Mouse (Mus musculus) MN1 (cell line): ENCODE data around the gene Astn2.

Experiments used
- DNase-seq: peaks from one replicate; pipeline ENCODE4 v3.0.0-alpha.2; 2016; ENCODE audit warnings: low spot score

The Astn2 gene

DNA sequence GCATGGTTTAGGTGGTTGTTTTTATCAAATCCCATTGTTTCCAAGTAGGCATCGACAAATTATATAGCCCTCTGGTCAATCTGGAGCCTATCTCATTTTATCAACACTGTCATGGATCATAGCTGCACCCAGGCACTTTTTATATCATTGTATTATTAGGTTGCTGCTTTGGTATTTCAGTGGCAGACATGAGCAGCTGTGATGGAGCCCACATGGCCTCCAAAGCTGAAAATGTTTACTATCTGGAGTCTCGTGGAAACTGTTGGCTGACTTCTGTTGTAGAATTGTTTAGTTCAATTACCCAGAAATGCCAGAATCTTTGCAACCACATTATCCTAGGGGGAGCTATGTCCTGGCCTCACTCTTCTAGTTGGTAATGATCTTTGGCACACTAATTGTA lies 732.1 kb downstream of the Astn2 start:
- no peak for DNase-seq

DNA sequence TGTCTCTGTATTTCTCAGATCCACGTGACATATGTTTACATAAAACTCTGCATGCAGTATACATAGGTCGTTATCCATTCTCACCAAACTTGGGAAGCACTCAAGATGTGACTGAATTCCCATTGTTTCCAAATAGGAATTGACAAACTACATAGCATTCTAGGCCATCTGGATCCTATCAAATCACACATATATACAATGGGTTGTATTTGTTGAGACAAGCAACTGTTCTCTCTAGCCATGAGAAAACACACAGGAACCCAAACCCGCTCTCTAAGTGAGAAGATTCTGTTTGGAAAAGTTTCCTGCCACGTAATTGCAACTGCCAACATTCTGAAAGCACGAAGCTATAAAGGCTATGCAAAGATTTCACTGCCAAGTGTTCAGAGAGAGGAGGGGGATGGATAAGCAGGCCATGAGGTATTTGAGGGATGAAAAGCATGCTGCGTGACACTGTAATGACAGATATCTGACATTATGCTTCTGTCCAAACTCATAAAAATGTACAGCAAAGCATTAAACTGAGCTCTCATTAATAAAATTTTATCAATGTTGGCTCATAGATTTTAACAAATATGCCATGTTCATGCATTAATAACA lies 732.7 kb downstream of the Astn2 start:
- no peak for DNase-seq

DNA sequence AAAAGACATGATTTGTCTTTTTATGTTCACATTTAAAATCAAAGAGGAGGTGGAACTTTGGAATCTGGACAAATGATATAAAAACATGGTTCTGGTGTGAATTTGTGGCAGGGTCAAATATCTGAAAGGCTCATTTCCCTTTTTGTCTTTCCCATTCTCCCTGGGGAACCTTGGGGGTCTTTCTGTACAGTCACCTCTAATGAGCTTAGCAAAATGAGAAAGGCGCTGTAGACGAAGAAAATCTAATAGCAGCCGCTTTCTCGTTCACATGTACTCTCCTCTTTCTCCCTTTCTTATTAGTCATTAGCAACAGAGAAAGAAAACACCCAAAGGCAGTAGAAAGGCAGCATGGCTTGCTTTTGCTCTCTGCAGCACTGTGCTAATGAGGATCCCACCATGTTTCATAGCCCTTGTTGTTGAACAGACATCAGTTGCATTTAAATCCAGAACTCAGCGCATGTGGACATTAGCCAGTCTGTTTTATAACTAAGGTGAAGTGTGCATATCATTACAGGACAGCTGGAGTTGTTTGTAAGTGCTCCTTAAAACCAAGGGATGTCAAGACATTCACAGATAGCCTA lies 737.3 kb downstream of the Astn2 start:
- DNase-seq: no peak

DNA sequence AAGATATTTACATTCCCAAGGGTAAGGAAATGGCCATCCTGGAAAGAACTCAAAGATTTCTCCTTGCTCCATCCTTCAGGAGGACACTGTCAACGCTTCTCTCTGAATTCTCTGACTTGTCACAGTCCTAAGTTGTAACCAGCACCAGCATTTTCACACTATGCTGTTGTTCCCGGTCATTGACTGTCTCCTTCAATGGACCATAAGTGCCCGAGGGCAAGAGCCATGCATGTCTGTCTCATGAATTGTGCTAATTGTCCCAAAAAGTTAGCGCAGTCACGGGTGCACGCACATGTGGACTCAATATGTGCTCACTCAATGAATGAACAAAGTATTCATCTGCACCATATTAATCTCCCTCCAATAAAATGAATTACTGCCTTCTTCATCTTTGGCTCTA lies 741.2 kb downstream of the Astn2 start:
- no peak for DNase-seq

DNA sequence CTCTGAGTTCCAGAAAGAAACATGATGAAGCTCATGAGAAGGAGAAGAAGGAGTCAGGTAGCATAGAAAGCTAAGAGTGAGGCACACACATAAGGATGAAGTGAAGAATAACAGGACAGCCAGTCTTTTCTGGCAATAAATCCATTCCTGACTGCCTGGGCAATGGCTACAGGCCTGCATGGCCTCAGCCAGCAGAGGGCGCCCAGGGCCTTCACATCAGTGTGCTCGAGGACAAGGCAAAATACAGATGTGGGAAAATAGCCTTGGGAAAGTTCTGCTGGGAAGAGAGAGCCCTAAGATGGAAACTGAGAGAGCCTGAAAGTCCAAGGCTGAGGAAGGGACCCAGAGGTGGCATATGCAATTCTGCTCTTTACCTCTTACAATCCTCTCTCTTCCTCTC lies 749.7 kb downstream of the Astn2 start:
- DNase-seq: peak; percentile 80

DNA sequence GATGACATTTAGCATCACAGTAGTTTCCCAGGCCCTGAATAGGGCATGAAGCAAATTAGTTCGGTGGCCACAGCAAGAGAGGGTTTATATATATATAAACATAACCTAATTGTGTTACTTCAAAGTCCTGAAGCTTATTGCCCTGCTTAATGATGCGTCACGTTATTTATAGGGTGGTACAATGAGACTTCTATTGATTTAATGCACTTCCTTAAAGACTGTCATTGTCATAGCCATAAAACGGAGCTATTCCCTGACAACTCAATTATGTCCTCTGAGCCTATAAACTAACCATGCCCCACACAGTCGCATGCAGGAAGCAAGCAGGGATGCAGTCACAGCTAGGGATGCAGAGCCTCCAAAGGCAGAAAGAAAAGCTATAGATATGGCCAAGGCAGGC lies 761.8 kb downstream of the Astn2 start:
- DNase-seq: no peak

DNA sequence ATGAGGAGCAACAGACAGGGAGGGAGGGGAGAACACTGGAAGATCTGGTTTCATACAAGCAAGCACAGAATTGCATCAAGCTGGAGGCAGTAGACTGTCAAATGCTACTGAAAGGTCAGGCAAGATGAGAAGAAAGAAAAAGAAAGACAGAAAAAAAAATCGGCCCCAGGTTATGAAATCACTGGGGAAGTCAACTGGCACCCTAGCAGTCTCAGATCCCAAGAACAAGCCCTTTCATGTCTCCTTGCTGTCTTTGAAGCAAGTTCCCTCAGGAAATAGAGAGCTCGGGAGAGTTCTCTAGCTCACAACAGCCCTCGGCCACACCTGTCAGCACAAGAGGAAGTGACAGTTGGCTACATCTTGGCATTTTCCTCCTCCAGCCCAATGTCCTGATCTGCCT lies 766.2 kb downstream of the Astn2 start:
- no peak for DNase-seq

DNA sequence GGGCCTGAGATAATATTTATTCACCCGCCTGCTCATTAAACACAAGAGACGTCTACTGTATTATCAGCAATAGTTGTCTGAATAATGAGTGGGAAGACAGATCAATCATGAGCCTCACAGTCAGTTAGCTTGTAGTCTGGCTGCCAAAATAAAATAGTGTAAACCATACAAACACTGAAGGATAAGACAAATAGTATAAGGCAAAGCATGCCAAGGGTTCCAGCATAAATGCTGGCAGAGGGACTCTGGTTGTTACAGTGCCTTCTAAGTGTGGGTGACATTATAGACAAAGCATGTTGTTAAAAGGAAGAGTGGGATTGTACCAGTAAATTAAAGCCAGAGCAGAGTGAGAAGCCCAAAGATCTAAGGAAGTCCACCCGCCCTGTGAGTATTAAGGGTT lies 784.3 kb downstream of the Astn2 start:
- no peak for DNase-seq

DNA sequence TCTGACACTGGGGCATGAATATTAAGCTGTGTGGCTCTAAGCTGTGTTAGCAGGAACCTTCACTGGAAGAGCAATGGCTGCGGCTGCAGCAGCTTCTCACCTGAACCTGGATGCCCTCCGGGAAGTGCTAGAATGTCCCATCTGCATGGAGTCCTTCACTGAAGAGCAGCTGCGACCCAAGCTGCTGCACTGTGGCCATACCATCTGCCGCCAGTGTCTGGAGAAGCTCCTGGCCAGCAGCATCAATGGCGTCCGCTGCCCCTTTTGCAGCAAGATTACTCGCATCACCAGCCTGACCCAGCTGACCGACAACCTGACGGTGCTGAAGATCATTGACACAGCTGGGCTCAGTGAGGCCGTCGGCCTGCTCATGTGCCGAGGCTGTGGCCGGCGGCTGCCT lies 791.3 kb downstream of the Astn2 start:
- no peak for DNase-seq

DNA sequence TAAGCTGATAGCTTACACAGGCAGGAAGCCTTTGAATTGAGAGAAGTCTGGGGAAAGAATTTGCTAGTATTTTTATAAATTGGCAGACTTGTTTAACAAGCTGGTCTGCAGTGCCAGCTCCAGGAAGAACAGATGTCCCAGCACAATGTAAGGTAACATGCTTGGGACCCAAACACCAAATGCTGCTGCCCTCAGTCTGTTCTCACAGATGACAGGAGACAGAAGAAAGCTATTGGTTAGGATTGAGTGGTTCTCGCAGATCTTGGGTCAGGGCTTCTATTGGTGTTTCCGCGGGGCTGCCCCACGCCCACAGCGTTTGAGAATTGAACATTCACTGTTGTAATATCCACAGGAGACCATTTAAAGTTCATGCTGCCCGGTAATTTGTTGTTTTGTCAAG lies 793.5 kb downstream of the Astn2 start:
- no peak for DNase-seq

DNA sequence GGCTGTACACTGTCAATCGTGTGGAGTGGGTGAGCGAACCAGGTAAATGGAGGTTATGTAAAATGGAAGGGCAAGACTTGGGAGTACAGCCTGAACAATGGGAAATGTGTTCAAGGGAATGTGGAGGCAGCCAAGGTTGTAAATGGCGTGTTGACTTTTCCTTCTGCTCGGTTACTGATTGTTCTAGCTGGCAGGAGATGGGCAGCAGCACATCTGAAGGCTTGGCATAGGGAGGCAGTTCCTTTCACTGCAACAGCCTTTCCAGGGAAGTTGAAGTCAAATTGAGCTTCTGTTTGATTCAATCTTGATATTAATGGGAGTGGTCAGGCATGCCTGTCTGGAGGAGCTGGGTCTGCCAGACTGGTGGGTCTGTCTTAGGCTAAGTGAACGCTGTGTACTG lies 794.1 kb downstream of the Astn2 start:
- no peak for DNase-seq

DNA sequence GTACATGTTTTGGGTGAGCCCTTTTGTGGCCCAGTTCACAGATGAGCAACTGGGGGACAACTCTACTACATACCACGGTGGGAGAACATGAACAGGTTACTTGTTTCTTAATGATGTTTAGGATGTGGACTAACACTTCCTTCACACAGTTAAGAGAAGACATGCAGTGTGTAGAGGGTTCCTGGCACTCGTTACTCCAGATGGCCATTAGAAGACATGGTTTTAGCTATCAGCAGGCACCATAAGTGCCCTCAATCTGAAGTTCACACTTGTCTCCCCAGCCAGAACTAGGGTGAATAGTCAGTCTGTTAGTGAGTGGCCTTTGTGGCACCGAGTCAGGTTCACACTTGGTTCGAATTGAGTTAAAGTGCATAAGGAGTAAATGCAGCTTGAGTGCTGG lies 796.3 kb downstream of the Astn2 start:
- no peak for DNase-seq

DNA sequence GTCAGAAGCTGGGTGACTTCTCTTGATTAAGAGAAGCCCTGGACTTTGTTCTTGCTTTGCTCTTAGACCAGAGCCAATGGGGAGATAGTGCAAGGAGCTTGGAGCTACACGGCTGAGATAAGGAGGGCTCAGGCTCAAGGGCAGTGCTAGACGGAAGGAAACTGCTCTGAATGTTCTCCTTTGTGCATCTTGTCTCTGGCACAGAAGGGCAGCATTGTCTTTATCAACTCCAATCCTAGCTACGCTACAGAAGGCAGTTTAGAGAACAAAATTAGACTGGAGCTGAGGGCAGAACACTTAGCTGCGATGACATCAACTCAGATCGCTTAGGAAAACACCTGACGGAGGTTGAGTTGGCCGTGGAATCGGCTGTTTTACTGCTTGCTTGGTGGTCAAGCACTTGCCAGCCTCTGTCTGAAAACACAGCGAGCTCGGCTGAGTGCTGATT lies 797.2 kb downstream of the Astn2 start:
- DNase-seq: no peak

DNA sequence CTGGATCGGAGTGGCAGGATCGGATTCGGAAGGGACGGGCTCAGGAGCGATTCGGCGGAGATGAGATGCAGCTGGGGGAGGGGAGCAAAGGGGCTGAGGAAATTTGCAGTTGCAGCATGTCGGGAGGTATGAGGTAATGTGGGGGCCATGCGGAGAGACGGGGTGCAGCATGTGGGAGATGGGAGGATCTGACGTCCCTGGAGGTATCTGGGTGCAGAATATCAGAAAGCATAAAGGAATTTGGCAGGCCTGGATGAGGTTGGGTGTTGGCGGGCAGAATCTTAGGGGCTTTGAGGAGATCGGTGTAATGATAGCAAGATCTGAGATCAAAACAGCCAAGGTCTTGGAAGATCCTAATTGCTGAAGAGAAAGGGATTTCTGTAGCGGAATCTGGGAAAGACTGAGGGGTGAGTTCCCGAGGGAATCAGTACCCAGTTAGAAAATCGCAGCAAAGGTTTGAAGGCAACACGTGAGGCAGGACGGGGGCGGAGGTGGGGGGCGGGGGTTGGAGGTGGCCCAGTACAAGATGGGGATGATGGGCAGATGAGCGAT lies 799.2 kb downstream of the Astn2 start:
- DNase-seq: peak; percentile 32

DNA sequence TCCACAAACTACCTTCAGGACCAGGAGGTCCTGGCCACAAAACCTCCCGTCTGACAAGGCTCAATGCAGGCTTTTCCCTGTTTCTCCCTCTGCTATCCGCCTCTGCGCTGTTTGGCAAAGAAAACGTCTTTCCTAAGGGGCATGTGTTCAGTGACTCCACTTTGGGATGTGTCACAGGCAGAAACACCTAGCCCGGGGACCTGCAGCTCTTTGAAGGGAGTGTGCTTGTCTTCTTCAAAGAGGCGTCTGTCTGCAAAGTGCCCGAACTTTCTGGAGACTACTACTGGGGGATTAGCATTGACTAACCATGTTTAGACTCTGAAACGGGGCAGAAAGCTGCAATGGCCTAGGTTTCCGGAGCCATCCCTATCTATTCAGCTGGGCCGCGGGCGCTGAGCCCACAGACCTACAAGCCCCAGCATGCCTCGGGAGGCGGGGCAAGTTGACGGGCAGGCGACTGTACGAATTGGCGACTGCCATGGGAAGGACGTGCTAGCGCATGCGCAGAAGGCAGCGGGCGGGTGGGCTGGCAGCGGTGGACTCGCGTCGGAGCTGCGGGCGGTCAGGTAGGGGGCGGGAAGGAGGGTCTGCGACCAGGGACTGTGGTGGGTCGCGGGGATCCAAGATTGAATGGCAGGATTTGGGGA lies 799.8 kb downstream of the Astn2 start, which contains the start of gene Trim32:
TSS of gene Trim32 (plus strand) at position 483 of the 647 bp plus-strand sequence.
- peak; percentile 96 for DNase-seq

DNA sequence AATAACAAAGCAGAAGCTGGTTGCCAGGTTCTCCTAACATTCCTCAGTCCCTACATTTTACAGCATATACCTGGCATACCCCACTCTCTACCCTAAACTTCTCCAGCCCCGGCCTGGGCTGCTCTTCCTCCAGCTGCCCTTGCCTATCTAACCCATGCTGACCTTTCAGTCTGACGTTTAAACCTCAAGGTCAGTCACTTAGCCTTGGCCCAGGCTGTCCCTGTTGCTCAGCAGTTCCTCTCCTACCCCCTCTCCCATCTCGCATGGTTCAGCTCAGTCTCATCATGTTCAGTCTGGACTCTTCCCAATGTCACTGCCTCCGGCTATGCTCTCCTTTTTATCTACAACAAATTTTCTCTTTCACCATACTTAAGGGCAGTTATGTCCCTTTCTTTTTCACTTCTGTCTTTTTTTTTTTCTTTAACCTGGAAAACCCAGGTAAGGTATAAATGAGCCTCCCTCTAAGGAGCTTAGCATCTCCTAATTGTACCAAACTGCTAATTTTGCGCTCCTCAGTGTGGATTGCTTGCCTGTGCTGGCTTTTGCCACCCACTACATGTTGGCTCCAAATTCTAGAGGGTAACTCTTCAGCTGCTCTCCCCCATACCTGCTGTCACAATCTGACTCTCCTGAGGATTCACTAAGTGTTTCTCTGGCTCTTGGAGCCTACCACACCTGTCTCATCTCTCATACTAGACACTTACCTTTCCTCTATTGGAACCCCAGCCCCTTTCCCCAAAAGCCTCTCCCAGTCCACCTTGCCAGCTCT lies 809.6 kb downstream of the Astn2 start:
- DNase-seq: no peak

DNA sequence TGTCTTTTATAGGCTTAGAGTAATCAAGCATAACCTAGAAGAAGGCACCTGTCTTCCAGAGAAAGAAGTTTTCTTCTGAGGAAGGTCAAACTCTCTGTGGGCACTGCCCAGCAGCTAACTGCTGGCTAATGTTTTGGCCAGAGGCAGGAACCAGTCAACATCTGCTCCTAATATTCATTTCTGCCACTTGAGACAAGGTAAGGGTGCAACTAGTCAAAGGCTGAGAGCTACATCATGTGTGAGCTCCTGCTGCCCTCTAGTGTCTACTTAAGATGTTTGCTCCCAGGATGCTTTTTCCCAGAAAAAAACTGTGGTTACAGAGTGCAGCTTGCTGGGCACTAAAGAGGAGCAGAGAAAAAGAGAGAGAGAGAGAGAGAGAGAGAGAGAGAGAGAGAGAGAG lies 814.6 kb downstream of the Astn2 start:
- DNase-seq: peak; percentile 61

DNA sequence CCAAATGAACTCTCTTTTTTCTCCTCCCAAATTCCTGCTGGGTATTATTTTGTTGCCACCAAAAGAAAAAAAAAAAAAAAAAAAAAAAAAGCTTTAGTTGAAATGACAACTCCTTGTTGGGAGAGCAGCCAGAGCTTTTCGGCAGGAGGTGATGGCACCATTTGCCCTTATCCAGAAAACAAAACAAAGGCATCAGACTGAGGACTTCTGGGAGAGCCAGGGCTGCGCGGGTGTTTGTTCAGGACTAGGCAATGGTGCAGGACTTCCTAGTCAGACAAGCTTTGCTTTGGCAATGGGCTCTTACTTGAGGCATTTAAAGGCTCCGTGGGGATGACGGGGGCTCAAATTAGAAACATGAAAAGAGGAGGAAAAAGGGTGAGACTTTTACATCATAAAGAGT lies 817.5 kb downstream of the Astn2 start:
- no peak for DNase-seq

DNA sequence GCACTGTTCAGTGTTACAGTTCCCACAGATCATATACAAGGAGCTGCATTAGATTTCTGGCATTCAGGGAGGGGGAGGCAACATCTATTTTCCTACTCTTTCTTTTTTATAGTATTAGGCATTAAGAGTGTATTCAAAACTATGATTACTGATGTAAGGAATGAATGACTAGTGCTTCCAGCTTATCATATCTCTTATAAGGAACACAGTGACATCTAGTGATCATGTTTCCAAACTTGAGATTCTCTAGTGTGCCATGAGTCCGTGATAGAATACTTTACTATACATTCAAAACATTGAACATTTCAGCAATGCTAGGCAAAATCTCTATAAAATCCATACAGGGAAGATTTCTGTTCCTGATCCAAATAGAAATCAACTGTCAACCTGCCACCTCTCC lies 824.2 kb downstream of the Astn2 start:
- DNase-seq: no peak

DNA sequence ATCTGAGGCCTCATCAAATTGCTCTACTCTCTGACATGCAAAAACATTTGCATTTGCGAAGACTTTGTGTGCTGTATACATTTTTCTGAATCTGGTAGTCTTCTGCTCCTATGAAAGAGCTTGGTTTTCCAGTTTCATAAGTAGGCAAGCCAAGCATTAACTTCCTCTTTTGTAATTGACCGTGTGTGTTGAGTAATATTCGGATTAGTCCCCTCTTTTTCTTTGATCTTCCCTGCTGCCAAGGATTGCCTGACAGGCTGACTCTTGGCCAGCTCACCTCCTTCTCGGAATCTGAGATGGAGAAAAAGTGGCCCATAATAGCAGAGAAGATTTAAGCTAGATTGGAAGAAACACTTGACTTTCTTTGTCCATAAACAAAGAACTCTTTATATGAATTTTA lies 838.9 kb downstream of the Astn2 start:
- DNase-seq: no peak

DNA sequence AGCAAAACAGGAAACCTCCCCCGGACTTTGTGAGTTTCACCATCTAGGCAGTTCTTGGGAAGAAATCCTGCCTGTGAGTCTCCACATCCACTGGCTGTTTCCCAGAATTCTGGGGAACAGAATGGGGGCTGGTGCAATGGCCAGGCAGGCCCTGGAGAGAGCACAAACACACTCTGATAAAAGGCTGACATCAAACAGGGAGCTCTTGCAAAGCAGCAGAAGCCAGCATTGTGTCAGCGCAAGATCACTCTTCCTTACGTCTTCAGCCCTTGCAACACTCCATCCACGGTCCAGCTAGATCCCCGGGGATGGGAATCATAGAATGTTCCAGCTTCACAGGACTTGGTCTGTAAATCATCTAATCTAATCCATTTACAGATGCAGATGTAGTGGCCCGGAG lies 855.9 kb downstream of the Astn2 start:
- DNase-seq: no peak

DNA sequence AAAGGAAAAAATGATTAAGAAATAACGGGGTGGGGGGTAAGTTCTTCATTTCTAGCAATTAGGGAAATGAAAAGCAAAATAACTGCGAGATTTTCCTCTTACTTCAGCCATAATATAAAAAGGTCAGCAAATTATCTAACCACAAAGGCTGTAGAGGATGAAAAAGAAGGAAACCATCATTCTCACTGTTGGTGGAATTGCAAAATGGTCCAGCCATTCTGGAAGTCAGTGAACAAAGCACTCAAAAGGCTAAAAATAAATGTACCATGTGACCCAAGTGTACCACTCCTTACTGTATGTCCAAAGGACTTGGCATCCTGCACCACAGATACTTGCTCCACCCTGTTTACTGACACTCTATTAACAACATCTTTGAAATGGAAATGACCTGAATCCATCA lies 858.8 kb downstream of the Astn2 start:
- DNase-seq: no peak
